Mouse (Mus musculus): ENCODE measurements at regions not wholly inside any gene's neighbourhood (a gene's known extent, or its start where the extent isn't known, plus 50 kb on each side); places are given as distances from the start of the nearest gene placed in this dataset.

- TF ChIP-seq CTCF (conservative IDR thresholded peaks at IDR 0.05; ENCODE audit: low read length) (no peak), NANOG (IDR thresholded peaks at IDR 0.05; ENCODE audit: borderline replicate concordance, low read length) (no peak)
Observed at GRCm38 (mm10) chr9:115602772-115603171, 292.6 kb upstream of the Stt3b start.
